Mouse (Mus musculus) limb, embryonic 13.5 days (tissue): ENCODE measurements around the gene Ky. TPM values are rescaled to one million over a fixed set of nuclear protein-coding genes. Genes with fewer than 3 reads are reported as not detected.
A peak's percentile ranks its signal among the peaks of the same experiment; 100 is the strongest.

ENCODE experiments used
- ATAC-seq: fragments of 200-750 bp; cut with Nextera tagmentation; 2 replicates; pipeline ENCODE4 v1.8.0; 2017; ENCODE audit warnings: low read depth, moderate number of reproducible peaks, moderate TSS enrichment; ENCODE audit not compliant: low FRiP score
- H3K27ac ChIP-seq: fragments of 300-500 bp; sonication (generic); 2 replicates; pipeline ENCODE4 v1.5.1; 2015; ENCODE audit warnings: inconsistent platforms, mild to moderate bottlenecking, moderate library complexity
- H3K27me3 ChIP-seq: fragments of 300-500 bp; sonication (generic); 2 replicates; pipeline ENCODE4 v1.6.1; 2015; ENCODE audit warnings: mild to moderate bottlenecking, inconsistent platforms
- H3K36me3 ChIP-seq: fragments of 300-500 bp; sonication (generic); 2 replicates; pipeline ENCODE4 v1.6.1; 2015; ENCODE audit warnings: inconsistent platforms, mild to moderate bottlenecking, moderate library complexity
- H3K4me1 ChIP-seq: fragments of 300-500 bp; sonication (generic); 2 replicates; pipeline ENCODE4 v1.6.1; 2015; ENCODE audit warnings: inconsistent platforms
- H3K4me2 ChIP-seq: fragments of 300-500 bp; sonication (generic); replicated peaks from 2 replicates; pipeline ENCODE4 v1.6.1; 2015; ENCODE audit warnings: inconsistent platforms, mild to moderate bottlenecking, moderate library complexity
- H3K4me3 ChIP-seq: fragments of 300-500 bp; sonication (generic); 2 replicates; pipeline ENCODE4 v1.5.1; 2015; ENCODE audit warnings: moderate library complexity, mild to moderate bottlenecking, inconsistent platforms
- H3K9ac ChIP-seq: fragments of 300-500 bp; sonication (generic); 2 replicates; pipeline ENCODE4 v1.6.1; 2015; ENCODE audit warnings: mild to moderate bottlenecking, inconsistent platforms
- H3K9me3 ChIP-seq: fragments of 300-500 bp; sonication (generic); 2 replicates; pipeline ENCODE4 v1.6.1; 2016; ENCODE audit warnings: inconsistent platforms
- WGBS: fragments of 180-500 bp; shearing (Covaris S2); methylation state at CpG from one replicate; pipeline ENCODE4 v1.1.7; 2015; 5-methylcytosine and 5-hydroxymethylcytosine counted together
- polyA plus RNA-seq: library from polyadenylated mRNA; unstranded; fragments of >200 nt; fragmentation: Nextera tagmentation; extraction: Ambion mirVana; gene quantifications from 2 replicates; pipeline ENCODE4 v1.2.1, GENCODE M21; 2015

The Ky gene
- polyA plus RNA-seq, 1 experiment from 2014 or later = 0.39 TPM

- peak; percentile 86 for ATAC-seq
- Histone ChIP-seq H3K36me3 (no peaks in the 10 kb centered on the region), H3K4me2 (no peak overlapping the region), H3K4me1 (peaks cover 4% of the 10 kb centered on the region; the same call in 1 of the 2 replicates), H3K27me3 (peaks cover 22% of the 10 kb centered on the region), H3K9me3 (no peaks in the 10 kb centered on the region), H3K27ac (no peak overlapping the region), H3K4me3 (no peak overlapping the region), H3K9ac (no peak overlapping the region)
- WGBS = 28% methylated on average over 8 of the region's 8 CpGs
Observed at GRCm38 (mm10) chr9:102511423-102511822, 5.9 kb downstream of the Ky start.

DNA sequence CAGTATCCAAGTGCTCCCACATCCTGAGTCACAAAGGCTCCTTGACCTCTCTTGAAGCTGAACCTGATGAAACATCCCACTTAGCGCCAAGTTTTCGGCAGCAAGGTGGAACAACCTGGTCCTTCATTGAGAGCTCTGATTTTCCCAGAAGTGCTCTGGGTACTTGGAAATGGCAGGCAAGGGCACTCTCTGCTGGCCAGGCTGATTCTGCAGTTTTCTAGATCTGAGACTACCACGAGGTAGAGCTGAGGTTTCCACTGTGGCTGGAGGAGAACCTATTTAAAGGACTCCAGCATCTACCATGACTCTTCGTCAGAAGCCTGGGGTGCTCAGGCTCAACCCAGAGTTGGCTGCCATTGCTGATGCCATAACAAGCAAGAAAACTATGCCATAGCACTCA, 8.0 kb downstream of the Ky start:
- 0 out of 2 replicates have a peak, but pooled peaks cover under 1% of the 10 kb centered on the region for H3K27me3 ChIP-seq
- WGBS = 81% methylated on average over 4 of the region's 4 CpGs

GRCm38 (mm10) chr9:102518443-102518842, 12.9 kb downstream of the Ky start:
- 81% methylated on average over 9 of the region's 9 CpGs for WGBS
- no peak overlapping the region for H3K27ac ChIP-seq
- no peaks in the 10 kb centered on the region for H3K4me1 ChIP-seq

More for the DNA sequence above, 8.0 kb downstream of the Ky start:
- Histone ChIP-seq H3K27ac (no peak overlapping the region), H3K4me1 (peaks cover 3% of the 10 kb centered on the region; the same call in 1 of the 2 replicates), H3K9ac (no peak overlapping the region), H3K36me3 (no peaks in the 10 kb centered on the region), H3K4me3 (no peak overlapping the region), H3K4me2 (no peak overlapping the region), H3K9me3 (peaks cover 4% of the 10 kb centered on the region; the same call in 1 of the 2 replicates)
- ATAC-seq = no peak

GRCm38 (mm10) chr9:102521396-102521795, 15.8 kb downstream of the Ky start:
- Histone ChIP-seq H3K27ac (no peak overlapping the region), H3K36me3 (no peaks in the 10 kb centered on the region), H3K4me1 (no peaks in the 10 kb centered on the region), H3K4me2 (no peak overlapping the region), H3K9ac (no peak overlapping the region), H3K9me3 (peaks cover 4% of the 10 kb centered on the region; the same call in 1 of the 2 replicates), H3K27me3 (no peaks in the 10 kb centered on the region), H3K4me3 (no peak overlapping the region)
- no peak for ATAC-seq
- WGBS = 71% methylated on average over 4 of the region's 4 CpGs

More at GRCm38 (mm10) chr9:102518443-102518842, 12.9 kb downstream of the Ky start:
- Histone ChIP-seq H3K36me3 (no peaks in the 10 kb centered on the region), H3K9me3 (peaks cover 4% of the 10 kb centered on the region; the same call in 1 of the 2 replicates), H3K9ac (no peak overlapping the region), H3K27me3 (no peaks in the 10 kb centered on the region), H3K4me3 (no peak overlapping the region), H3K4me2 (no peak overlapping the region)
- no peak for ATAC-seq

- Histone ChIP-seq H3K4me3 (no peak overlapping the region), H3K36me3 (no peaks in the 10 kb centered on the region), H3K27ac (no peak overlapping the region), H3K9me3 (no peaks in the 10 kb centered on the region), H3K9ac (no peak overlapping the region), H3K4me1 (peaks cover 11% of the 10 kb centered on the region), H3K4me2 (no peak overlapping the region), H3K27me3 (peaks cover 17% of the 10 kb centered on the region)
- no peak for ATAC-seq
- WGBS = 90% methylated on average over 7 of the region's 7 CpGs
Observed at GRCm38 (mm10) chr9:102528106-102528505, 22.6 kb downstream of the Ky start.

DNA sequence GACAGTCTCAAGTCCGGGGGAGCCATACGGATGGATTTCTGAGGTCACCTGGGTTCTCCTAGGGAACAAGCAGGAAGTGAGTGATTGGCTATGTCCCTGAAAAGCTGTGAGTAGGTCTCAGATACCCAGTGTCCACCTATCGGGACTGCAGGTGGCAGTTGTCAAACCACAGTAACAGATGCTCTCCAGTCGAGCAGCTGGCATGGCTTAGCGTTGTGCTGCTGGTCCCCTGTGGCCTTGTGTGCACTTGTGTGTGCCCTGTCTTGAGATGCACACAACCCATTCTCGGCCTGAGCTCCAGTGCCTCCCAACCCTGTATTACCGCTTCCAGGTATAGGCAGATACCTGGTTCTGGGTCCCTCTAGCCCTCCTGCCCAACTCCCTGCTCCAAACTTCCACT, 23.0 kb downstream of the Ky start:
- Histone ChIP-seq H3K9ac (no peak overlapping the region), H3K36me3 (no peaks in the 10 kb centered on the region), H3K27me3 (peaks cover 17% of the 10 kb centered on the region), H3K27ac (no peak overlapping the region), H3K4me2 (no peak overlapping the region), H3K4me1 (peaks cover 11% of the 10 kb centered on the region), H3K9me3 (no peaks in the 10 kb centered on the region), H3K4me3 (no peak overlapping the region)
- 79% methylated on average over 7 of the region's 7 CpGs for WGBS
- ATAC-seq = no peak

DNA sequence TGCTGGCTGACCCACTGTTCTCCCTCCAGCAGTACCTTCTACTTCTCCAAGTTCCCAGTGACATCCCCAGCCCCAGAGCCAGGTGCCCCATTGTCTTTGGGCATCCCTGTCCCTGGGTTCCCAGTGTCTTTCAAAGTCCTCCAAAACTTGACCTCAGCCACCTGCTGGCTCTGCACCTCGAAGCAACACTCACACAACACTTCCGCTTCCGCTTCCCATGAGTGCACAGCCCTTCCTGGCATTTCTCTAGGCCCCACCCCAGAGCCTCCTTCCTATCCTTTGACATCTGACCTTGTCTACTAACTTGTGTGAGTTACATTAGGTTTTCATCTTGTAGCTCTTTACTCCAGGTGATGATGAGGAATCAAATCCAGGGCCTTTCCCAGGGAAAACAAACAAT, 23.5 kb downstream of the Ky start:
- 82% methylated on average over 3 of the region's 3 CpGs for WGBS
- H3K4me2 ChIP-seq = no peak overlapping the region
- no peaks in the 10 kb centered on the region for H3K36me3 ChIP-seq
- H3K27ac ChIP-seq = no peak overlapping the region
- ATAC-seq = no peak
- no peak overlapping the region for H3K9ac ChIP-seq
- peaks cover 11% of the 10 kb centered on the region for H3K4me1 ChIP-seq
- peaks cover 17% of the 10 kb centered on the region for H3K27me3 ChIP-seq
- no peaks in the 10 kb centered on the region for H3K9me3 ChIP-seq
- H3K4me3 ChIP-seq = no peak overlapping the region

DNA sequence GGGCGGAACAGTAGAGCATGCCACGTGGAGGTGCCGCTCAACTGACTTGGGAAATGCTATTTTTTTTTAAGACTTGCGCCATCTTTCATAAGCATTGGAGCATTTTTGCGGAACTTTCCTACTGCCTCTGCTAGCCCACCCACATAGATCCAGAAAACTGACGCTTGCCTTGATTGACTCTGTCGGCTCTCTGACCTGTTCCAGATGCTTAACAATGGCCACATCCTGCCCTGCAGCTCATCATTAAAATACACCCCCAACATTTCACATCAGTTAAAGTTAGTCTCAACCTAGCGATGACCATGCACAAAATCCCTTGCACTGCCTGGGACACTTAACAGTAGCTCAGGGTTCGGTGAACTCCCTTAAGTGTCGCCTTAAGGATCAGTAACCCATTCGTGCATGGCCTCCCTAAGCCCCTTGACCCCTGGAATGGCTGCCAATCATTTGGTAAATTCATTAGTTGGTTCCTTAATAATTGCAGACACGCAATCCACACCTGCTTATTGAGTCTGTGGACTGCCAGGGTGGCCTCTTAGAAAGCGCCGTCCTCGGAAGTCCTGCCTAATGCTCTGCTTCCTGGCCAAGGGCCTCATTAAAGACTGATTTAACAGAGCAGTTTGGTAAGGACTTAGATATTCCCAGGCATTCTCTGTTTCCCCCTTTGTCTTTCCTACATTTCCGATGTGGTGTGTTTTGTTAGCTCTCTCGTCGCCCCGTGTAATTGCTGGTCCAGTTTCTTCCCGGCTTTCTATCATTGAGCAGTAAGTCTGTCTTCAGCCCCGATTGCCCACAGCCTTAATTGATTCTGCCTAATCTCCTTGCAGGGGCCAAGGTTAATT, 25.7 kb downstream of the Ky start:
- peaks cover 17% of the 10 kb centered on the region for H3K27me3 ChIP-seq
- H3K36me3 ChIP-seq = no peaks in the 10 kb centered on the region
- peaks cover 11% of the 10 kb centered on the region for H3K4me1 ChIP-seq
- WGBS = 16% methylated on average over 21 of the region's 21 CpGs
- no peak overlapping the region for H3K27ac ChIP-seq
- no peak overlapping the region for H3K4me2 ChIP-seq
- no peak overlapping the region for H3K9ac ChIP-seq
- no peaks in the 10 kb centered on the region for H3K9me3 ChIP-seq
- 0 out of 2 replicates have a peak, but pooled peaks have one; percentile 37 for ATAC-seq
- H3K4me3 ChIP-seq = no peak overlapping the region

DNA sequence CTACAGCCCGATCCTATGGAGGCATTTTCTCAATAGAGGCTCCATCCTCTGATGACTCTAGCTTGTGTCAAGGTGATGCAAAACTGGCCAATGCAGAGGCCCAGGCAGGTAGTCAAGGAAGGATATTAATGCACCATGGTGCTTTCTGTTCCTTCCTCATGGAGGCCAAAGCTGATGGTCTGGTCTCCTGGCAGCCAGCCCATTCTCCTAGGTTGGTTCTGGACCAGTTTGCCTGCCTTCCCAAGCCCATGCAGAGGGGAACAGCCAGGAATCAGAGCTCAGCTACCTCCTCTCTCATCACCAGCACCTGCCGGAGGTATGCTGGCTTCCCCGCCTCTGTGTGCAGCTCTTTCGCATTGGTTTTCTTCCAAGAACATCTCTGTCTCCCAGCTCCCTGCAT, 31.4 kb downstream of the Ky start:
- Histone ChIP-seq H3K36me3 (no peaks in the 10 kb centered on the region), H3K4me2 (no peak overlapping the region), H3K4me3 (no peak overlapping the region), H3K9ac (no peak overlapping the region), H3K4me1 (peaks cover under 1% of the 10 kb centered on the region; the same call in 1 of the 2 replicates), H3K27me3 (peaks cover 6% of the 10 kb centered on the region; the same call in 1 of the 2 replicates), H3K27ac (no peak overlapping the region), H3K9me3 (no peaks in the 10 kb centered on the region)
- ATAC-seq = no peak
- WGBS = 83% methylated on average over 4 of the region's 4 CpGs

DNA sequence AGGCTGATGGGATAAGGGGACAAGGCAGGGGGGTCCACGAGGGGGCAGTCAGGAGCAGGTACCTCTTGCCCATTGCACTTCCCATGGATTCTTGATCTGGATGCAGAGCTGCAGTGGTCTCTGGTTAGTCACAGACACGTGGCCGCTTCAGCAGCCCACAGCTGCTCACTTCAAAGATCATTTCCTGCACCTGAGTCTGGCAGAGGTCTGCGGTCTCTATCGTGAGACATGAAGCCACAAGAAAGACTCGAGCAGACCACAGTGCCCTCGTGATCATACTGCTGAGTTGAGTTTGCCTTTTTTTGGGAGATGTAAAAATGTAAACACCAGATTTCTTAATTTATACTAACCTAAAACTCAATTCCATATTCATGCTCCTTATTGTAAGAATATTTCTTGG, 34.1 kb downstream of the Ky start:
- H3K9ac ChIP-seq = no peak overlapping the region
- 55% methylated on average over 7 of the region's 7 CpGs for WGBS
- H3K4me1 ChIP-seq = peaks cover 8% of the 10 kb centered on the region
- H3K27me3 ChIP-seq = peaks cover 22% of the 10 kb centered on the region
- no peak overlapping the region for H3K27ac ChIP-seq
- no peaks in the 10 kb centered on the region for H3K9me3 ChIP-seq
- H3K36me3 ChIP-seq = no peaks in the 10 kb centered on the region
- H3K4me2 ChIP-seq = no peak overlapping the region
- H3K4me3 ChIP-seq = no peak overlapping the region
- no peak for ATAC-seq

- Histone ChIP-seq H3K9me3 (no peaks in the 10 kb centered on the region), H3K36me3 (no peaks in the 10 kb centered on the region), H3K4me2 (no peak overlapping the region), H3K9ac (no peak overlapping the region), H3K27me3 (peaks cover 38% of the 10 kb centered on the region), H3K27ac (no peak overlapping the region), H3K4me3 (no peak overlapping the region), H3K4me1 (peaks cover 21% of the 10 kb centered on the region)
- no peak for ATAC-seq
- 81% methylated on average over 10 of the region's 10 CpGs for WGBS
Observed at GRCm38 (mm10) chr9:102541666-102542065, 36.1 kb downstream of the Ky start.

DNA sequence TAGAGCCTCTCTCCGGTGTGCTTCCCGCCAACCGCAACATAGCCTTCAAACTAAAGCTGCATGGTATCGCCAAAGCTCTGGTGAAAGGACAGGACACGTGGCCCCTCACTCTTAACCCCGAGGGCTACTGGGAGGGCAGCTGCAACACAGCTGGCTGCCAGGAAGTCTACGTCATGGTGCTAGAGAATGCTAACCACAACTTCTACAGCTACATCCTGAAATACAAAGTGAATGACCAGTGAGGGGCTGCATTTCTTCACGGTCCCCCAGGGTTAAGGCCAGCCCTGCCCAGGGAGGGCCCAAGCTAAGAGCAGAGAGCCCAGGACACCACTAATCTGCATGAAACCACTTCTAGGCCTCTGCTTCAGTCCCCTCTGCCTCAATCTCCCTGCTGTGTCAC, 37.0 kb downstream of the Ky start:
- no peaks in the 10 kb centered on the region for H3K36me3 ChIP-seq
- no peak for ATAC-seq
- 66% methylated on average over 8 of the region's 8 CpGs for WGBS
- H3K27me3 ChIP-seq = peaks cover 47% of the 10 kb centered on the region
- H3K9me3 ChIP-seq = no peaks in the 10 kb centered on the region
- no peak overlapping the region for H3K27ac ChIP-seq
- H3K9ac ChIP-seq = no peak overlapping the region
- no peak overlapping the region for H3K4me2 ChIP-seq
- peaks cover 21% of the 10 kb centered on the region for H3K4me1 ChIP-seq
- H3K4me3 ChIP-seq = no peak overlapping the region
